Mouse (Mus musculus) left cerebral cortex, postnatal 25 days (tissue): ENCODE data around the gene Cdh9. TPM values are rescaled to one million over a fixed set of nuclear protein-coding genes. Genes with fewer than 3 reads are reported as not detected.
A peak's percentile ranks its signal among the peaks of the same experiment; 100 is the strongest.

ENCODE experiments used
- DNase-seq, 2 experiments: peaks; one replicate each; pipeline ENCODE4 v3.0.0; 2022; ENCODE audit warnings: low spot score in 2 of 2, mixed read lengths in 1 of 2
- intact Hi-C: fragments of 180-260 bp; cut with DNase I; formaldehyde crosslinking; loops from one replicate; pipeline ENCODE4 v1.15.1; 2025
- total RNA-seq, 2 experiments: library from RNA; stranded (reverse); gene quantifications; 2 replicates each; pipeline ENCODE4 v1.2.3; 2021

The Cdh9 gene
- total RNA-seq = 10 to 100 TPM; 15.0 to 20.0 TPM

- intact Hi-C loops = no loop called here
- peak; percentile 44 to 53 for DNase-seq
These were observed at the start of gene Cdh9 for GRCm38 (mm10) chr15:16728470-16729011. Gene Cdh9 (plus strand): TSS chr15:16728756.

- DNase-seq = no peak
- intact Hi-C loops = no loop called here
These were observed 49.5 kb upstream of the Cdh9 start for GRCm38 (mm10) chr15:16679096-16679495.

- no peak for DNase-seq
- intact Hi-C loops = no loop called here
These were observed 28.7 kb upstream of the Cdh9 start for GRCm38 (mm10) chr15:16699821-16700220.

GRCm38 (mm10) chr15:16702340-16702739, 26.2 kb upstream of the Cdh9 start:
- intact Hi-C loops = no loop called here
- no peak for DNase-seq

GRCm38 (mm10) chr15:16739088-16739487, 10.5 kb downstream of the Cdh9 start:
- no peak for DNase-seq
- intact Hi-C loops = no loop called here

GRCm38 (mm10) chr15:16746672-16747071, 18.1 kb downstream of the Cdh9 start:
- no peak for DNase-seq
- intact Hi-C loops = no loop called here

- peak; percentile 18 to 90 for DNase-seq
- intact Hi-C loops = no loop called here
These were observed 34.7 kb downstream of the Cdh9 start for GRCm38 (mm10) chr15:16763252-16763651.

- intact Hi-C loops = no loop called here
- DNase-seq = no peak
These were observed 56.0 kb downstream of the Cdh9 start for GRCm38 (mm10) chr15:16784575-16784974.

GRCm38 (mm10) chr15:16792857-16793256, 64.3 kb downstream of the Cdh9 start:
- intact Hi-C loops = no loop called here
- DNase-seq = peak; percentile 25 to 54

- no peak for DNase-seq
- intact Hi-C loops = no loop called here
These were observed 72.7 kb downstream of the Cdh9 start for GRCm38 (mm10) chr15:16801302-16801701.

- intact Hi-C loops = no loop called here
- DNase-seq = no peak
These were observed 82.2 kb downstream of the Cdh9 start for GRCm38 (mm10) chr15:16810787-16811186.

GRCm38 (mm10) chr15:16814035-16814434, 85.5 kb downstream of the Cdh9 start:
- DNase-seq = no peak
- intact Hi-C loops = no loop called here

GRCm38 (mm10) chr15:16834761-16835160, 106.2 kb downstream of the Cdh9 start:
- DNase-seq = no peak
- intact Hi-C loops = no loop called here

GRCm38 (mm10) chr15:16882542-16882941, 154.0 kb downstream of the Cdh9 start:
- no peak for DNase-seq
- intact Hi-C loops = no loop called here

GRCm38 (mm10) chr15:16896674-16897073, 168.1 kb downstream of the Cdh9 start:
- no peak for DNase-seq
- intact Hi-C loops = no loop called here
